Mouse (Mus musculus) right cerebral cortex, postnatal 25 days (tissue): ENCODE measurements around the gene Rhog.

Experiments
- DNase-seq: peaks from one replicate; pipeline ENCODE4 v3.0.0; 2022

The Rhog gene

GRCm38 (mm10) chr7:102249896-102250630 is 5.8 kb downstream of the Rhog start:
- peak; percentile 61 for DNase-seq

GRCm38 (mm10) chr7:102249531-102249895 is 6.3 kb downstream of the Rhog start:
- no peak for DNase-seq

DNA sequence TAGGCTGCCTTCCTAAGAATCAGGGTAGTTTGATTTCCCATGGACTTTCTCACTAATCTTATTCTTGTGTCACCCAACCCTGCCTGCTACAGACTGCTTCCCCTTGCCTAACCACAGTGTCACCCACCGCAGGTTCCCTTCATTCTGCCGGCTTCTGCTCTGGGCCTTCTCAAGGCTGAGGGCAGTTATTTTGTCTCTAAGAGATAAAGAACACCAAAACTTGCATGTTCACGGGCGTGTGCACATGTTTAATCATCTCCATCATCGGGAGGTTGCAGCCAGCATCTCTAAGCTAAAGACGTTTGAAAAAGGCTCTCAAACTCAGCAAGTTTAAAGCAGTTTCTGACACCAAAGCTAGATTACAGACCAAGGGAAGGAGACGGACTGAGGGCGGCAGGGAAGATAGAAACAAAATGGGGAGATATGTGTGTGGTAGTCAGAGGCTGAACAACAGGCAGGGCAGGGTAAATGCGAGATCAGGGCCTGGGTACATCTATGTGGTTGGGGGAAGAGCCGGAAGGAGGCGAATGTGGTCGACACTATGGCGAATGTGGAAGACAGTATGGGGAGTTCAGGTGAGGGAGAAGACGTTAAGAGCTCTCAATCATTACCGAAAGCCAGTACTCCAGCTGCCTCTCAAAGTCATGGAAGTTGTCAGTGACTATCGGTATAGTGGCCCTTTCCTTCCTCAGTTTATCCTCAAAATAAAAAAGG is 7.0 kb downstream of the Rhog start:
- DNase-seq, result no peak

- no peak for DNase-seq
Measured at GRCm38 (mm10) chr7:102246956-102247797, 8.7 kb downstream of the Rhog start.

DNA sequence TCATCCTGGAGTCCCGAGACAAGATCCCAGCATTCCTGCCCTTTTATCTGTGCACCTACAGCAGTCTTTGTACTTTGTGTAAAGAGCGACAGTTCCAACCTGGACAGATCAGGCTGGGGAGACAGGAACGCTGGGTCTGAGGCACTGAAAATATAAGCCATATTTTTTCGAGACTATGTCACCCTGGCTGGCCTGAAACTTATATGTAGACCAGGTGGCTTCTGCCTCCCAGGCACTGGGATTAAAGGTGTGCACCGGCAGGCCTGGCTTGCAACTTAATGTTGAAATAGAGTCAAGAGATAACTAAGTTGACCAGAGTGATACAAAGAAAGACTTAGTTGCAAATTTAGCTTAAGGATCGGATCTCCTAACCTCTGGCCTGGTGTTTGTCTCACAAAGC is 9.6 kb downstream of the Rhog start:
- no peak for DNase-seq

- DNase-seq, result no peak
Measured at GRCm38 (mm10) chr7:102245775-102246174, 10.1 kb downstream of the Rhog start.

DNA sequence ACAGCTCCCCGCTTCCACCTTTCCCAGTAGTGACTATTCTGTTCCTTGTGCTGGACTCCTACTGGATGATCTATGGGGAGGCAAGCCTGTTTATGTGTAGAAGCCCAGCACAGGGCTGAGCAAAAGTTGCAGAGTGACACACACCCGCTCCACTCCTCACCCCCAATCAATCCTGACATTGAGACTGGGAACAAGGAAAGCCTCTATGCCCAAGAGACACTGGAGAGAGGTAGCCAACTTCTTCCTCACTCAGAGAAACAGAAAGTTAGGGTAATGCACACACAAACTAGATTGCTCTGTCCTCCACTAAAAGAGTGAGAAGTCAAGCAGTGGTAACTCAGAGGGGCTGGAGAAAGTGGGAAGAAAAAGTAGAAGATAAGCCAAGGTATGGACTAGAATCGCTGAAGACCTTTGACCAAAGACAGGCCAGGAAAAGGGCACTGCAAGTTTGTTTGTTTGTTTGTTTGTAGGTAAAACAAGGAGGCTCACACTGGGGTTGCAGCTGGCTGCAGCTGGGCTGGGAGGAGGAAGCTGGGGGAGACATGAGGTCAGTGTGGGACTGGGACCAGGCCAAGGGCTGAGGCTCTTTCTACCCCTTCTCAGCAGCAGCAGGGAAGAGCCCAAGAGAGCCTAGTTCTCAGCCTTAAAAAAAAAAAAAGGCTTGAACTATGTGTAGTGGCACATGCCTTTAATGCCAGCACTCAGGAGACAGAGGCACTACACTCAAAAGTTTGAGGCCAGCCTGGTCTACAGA is 10.9 kb downstream of the Rhog start:
- no peak for DNase-seq

DNA sequence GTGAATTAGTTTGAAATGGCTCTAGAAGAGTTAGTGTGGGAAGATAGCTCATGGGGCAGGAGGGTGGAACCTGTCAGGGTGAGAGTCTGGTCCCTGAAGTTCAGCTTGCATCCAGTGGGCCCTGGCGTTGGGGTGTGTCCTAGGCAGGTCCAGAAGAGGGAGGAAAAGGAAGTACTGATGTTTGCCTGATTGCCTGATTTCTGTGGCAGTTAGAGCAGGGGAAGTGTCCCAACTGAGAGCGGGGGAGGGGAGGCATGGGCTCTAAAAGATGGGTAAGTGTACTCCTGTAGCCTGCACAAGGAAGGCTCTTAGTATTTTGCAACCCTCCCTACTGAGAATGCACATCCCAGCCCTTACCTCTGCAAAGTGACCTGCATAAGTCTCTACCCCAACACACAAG is 12.0 kb downstream of the Rhog start:
- DNase-seq, result no peak

DNA sequence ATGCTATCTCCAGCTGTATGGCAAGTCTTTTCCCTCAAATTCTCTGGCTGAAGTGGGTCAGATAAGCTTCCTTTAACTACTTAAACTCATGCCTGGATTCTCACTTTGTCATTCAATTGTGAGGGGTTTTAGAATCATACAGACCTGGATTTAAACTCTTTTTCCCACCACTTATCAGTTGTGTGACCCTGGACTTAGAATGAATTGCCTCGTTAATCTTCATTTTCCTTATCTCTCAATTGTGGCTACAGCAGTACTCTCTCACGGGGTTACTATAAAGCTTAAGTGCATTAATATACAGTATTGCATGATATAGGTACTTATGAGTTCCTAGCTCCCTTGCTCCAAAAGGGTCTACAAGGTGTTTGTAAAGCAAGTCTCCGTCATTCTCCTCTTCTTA is 12.9 kb downstream of the Rhog start:
- DNase-seq, result no peak

- DNase-seq, result no peak
Measured at GRCm38 (mm10) chr7:102242371-102242770, 13.5 kb downstream of the Rhog start.

DNA sequence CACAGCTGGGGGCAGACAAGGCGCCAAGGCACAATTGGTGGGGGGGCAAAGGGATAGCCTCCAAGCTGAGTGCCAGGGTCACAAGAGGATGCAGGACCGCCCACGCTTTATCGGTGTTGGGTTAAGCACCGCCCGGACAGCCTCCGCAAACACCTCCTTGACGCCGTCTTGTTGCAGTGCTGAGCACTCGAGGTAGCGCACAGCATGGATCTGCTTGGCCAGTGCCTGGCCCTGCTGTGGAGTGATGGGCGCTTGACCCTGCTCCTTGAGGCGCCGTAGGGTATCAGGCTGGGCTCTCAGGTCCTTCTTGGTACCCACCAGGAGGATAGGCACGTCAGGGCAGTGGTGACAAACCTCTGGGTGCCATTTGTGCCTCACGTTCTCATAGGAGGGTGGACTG is 16.3 kb downstream of the Rhog start:
- no peak for DNase-seq

- no peak for DNase-seq
Measured at GRCm38 (mm10) chr7:102238686-102239286, 17.1 kb downstream of the Rhog start.

- no peak for DNase-seq
Measured at GRCm38 (mm10) chr7:102233059-102233458, 22.8 kb downstream of the Rhog start.

GRCm38 (mm10) chr7:102229814-102230213 is 26.0 kb downstream of the Rhog start:
- peak; percentile 2 for DNase-seq

- DNase-seq, result peak; percentile 1
Measured at GRCm38 (mm10) chr7:102228049-102228670, 27.7 kb downstream of the Rhog start.

DNA sequence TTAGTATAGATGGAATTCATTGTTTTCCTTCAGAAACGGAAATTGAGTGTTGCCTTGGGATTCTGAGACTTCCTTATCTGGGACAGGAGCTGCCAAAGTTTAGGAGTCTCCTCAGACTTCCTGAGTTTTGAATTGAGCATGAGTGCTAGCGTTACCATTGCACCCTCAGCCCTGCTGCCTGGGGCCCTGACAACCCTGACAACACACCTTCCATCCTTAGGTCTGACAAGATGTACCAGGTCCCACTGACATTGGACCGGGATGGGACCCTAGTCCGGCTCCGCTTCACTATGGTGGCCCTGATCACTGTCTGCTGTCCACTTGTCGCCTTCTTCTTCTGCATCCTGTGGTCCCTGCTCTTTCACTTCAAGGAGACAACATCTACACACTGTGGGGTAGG is 29.8 kb downstream of the Rhog start:
- DNase-seq, result peak; percentile 2

- peak; percentile 2 for DNase-seq
Measured at GRCm38 (mm10) chr7:102223883-102224738, 31.7 kb downstream of the Rhog start.

- DNase-seq, result peak; percentile 66
Measured at GRCm38 (mm10) chr7:102222830-102223556, 32.9 kb downstream of the Rhog start.

DNA sequence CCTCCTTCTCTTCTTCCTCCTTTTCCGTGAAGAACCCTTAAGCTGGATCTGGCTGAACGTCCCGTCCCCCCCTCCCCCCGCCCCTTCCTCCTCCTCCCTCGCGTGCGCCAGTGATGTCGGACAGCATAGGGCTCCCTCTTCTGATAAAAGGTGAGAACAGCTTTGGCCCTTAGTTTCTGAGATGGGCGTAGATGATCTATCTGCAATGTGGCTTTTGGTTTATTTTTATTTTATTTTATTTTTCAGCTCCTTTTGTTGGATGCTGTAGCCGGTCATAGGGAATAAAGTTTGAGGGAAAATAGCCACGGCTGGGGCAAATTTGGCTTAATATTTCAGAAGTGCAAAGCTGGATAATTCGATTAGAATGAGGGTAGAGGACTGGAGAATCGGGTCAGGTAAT is 33.5 kb downstream of the Rhog start:
- peak; percentile 7 for DNase-seq

DNA sequence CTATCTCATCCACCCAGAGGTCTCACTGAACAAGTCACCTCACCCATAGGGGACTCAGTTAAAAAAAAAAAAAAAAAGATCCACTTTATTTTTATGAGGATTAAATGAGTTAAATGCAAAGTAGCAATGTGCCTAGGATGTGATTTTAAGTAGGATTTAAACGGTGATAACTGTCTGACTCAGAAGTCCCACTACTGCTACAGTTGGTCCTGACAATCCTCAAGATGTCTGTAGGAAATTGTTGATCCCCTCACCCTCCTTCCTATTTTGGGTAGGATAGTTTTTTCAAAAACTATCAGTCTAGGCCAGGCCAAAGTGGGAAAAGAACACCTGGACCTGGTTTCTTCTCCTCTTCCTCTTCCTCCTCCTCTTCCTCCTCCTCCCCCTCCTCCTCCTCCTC is 34.0 kb downstream of the Rhog start:
- DNase-seq, result peak; percentile 0
